Mouse (Mus musculus) MEL (cell line): Measurements from ENCODE around the gene Msi2. TPM values are rescaled to one million over a fixed set of nuclear protein-coding genes. Genes with fewer than 3 reads are reported as not detected.

Experiments
- DNase-seq: peaks from one replicate; pipeline ENCODE4 v3.0.0; 2011; ENCODE audit warnings: low read depth, low spot score
- H3K27ac ChIP-seq: 2 replicates; pipeline ENCODE4 v1.5.1; 2012; ENCODE audit warnings: low read depth, mild to moderate bottlenecking, control low read depth, low read length, moderate library complexity; ENCODE audit not compliant: control insufficient read depth
- H3K27me3 ChIP-seq, 2 experiments: fragments of 150-350 bp in 1 of 2; sonication (generic) in 1 of 2; 2 replicates each; pipeline ENCODE4 v1.6.1; 2012; ENCODE audit warnings: low read length in 2 of 2, mild to moderate bottlenecking in 2 of 2, improper control_type of control experiment in 1 of 2, moderate library complexity in 1 of 2; ENCODE audit not compliant: insufficient read depth in 2 of 2, control insufficient read depth in 1 of 2
- H3K36me3 ChIP-seq, 2 experiments: 2 replicates each; pipeline ENCODE4 v1.6.1; 2012 to 2014; ENCODE audit warnings: low read length in 2 of 2, improper control_type of control experiment in 1 of 2, inconsistent platforms in 1 of 2, mild to moderate bottlenecking in 1 of 2; ENCODE audit not compliant: insufficient read depth in 2 of 2, control insufficient read depth in 1 of 2
- H3K4me1 ChIP-seq, 2 experiments: fragments of 150-350 bp in 1 of 2; sonication (generic) in 1 of 2; 2 replicates each; pipeline ENCODE4 v1.6.1; 2012; ENCODE audit warnings: low read length in 2 of 2, improper control_type of control experiment in 1 of 2, mild to moderate bottlenecking in 1 of 2; ENCODE audit not compliant: insufficient read depth in 2 of 2, control insufficient read depth in 1 of 2
- H3K4me3 ChIP-seq, 2 experiments: fragments of 150-350 bp in 1 of 2; sonication (generic) in 1 of 2; 2 replicates each; pipeline ENCODE4 v1.5.1; 2012; ENCODE audit warnings: low read depth in 2 of 2, low read length in 2 of 2, mild to moderate bottlenecking in 2 of 2, moderate library complexity in 2 of 2, control low read depth in 1 of 2, improper control_type of control experiment in 1 of 2; ENCODE audit not compliant: control insufficient read depth in 1 of 2, insufficient read depth in 1 of 2
- H3K79me2 ChIP-seq: 2 replicates; pipeline ENCODE4 v1.6.1; 2012; ENCODE audit warnings: mild to moderate bottlenecking, low read length, moderate library complexity; ENCODE audit not compliant: control insufficient read depth, poor library complexity, insufficient read depth
- H3K9ac ChIP-seq: 2 replicates; pipeline ENCODE4 v1.6.1; 2012; ENCODE audit warnings: low read depth, mild to moderate bottlenecking, control low read depth, low read length, moderate library complexity; ENCODE audit not compliant: control insufficient read depth, poor library complexity, severe bottlenecking
- H3K9me3 ChIP-seq: fragments of 150-350 bp; sonication (generic); replicated peaks from 2 replicates; pipeline ENCODE4 v1.6.1; 2012; ENCODE audit warnings: mild to moderate bottlenecking, low read length, improper control_type of control experiment, moderate library complexity; ENCODE audit not compliant: insufficient read depth
- BHLHE40 ChIP-seq: IDR thresholded peaks from 2 replicates; pipeline ENCODE4 v1.6.1; 2012; ENCODE audit warnings: low read depth, mild to moderate bottlenecking, inconsistent platforms, low read length, improper control_type of control experiment, borderline replicate concordance
- CHD1 ChIP-seq: IDR thresholded peaks from 2 replicates; pipeline ENCODE4 v1.6.1; 2012; ENCODE audit warnings: low read depth, mild to moderate bottlenecking, inconsistent platforms, low read length, improper control_type of control experiment
- E2F4 ChIP-seq: IDR thresholded peaks from 2 replicates; pipeline ENCODE4 v1.6.1; 2011; ENCODE audit warnings: low read depth, low read length, improper control_type of control experiment, borderline replicate concordance
- ELF1 ChIP-seq: IDR thresholded peaks from 2 replicates; pipeline ENCODE4 v1.6.1; 2014; ENCODE audit warnings: low read depth, mild to moderate bottlenecking, inconsistent platforms, low read length, improper control_type of control experiment, moderate library complexity
- ETS1 ChIP-seq: IDR thresholded peaks from 2 replicates; pipeline ENCODE4 v1.6.1; 2012; ENCODE audit warnings: low read depth, mild to moderate bottlenecking, inconsistent platforms, low read length, improper control_type of control experiment, moderate library complexity
- MAZ ChIP-seq: IDR thresholded peaks from 2 replicates; pipeline ENCODE4 v1.6.1; 2012; ENCODE audit warnings: low read depth, mild to moderate bottlenecking, inconsistent platforms, low read length, improper control_type of control experiment
- MXI1 ChIP-seq: IDR thresholded peaks from 2 replicates; pipeline ENCODE4 v1.6.1; 2011; ENCODE audit warnings: mild to moderate bottlenecking, low read depth, low read length, improper control_type of control experiment
- MYB ChIP-seq: IDR thresholded peaks from 2 replicates; pipeline ENCODE4 v1.6.1; 2011; ENCODE audit warnings: mild to moderate bottlenecking, low read depth, low read length, improper control_type of control experiment
- MYC ChIP-seq: IDR thresholded peaks from 2 replicates; pipeline ENCODE4 v1.6.1; 2011; ENCODE audit warnings: low read depth, mild to moderate bottlenecking, low read length, improper control_type of control experiment, moderate library complexity
- NELFE ChIP-seq: IDR thresholded peaks from 2 replicates; pipeline ENCODE4 v1.6.1; 2011; ENCODE audit warnings: low read depth, low read length, improper control_type of control experiment
- NRF1 ChIP-seq: IDR thresholded peaks from 2 replicates; pipeline ENCODE4 v1.6.1; 2014; ENCODE audit warnings: low read depth, mild to moderate bottlenecking, inconsistent platforms, low read length, improper control_type of control experiment, moderate library complexity; ENCODE audit not compliant: poor library complexity, insufficient read depth, severe bottlenecking
- POLR2AphosphoS2 ChIP-seq: IDR thresholded peaks from 2 replicates; pipeline ENCODE4 v1.6.1; 2011; ENCODE audit warnings: low read length, improper control_type of control experiment
- RAD21 ChIP-seq: IDR thresholded peaks from 2 replicates; pipeline ENCODE4 v1.6.1; 2011; ENCODE audit warnings: mild to moderate bottlenecking, low read depth, low read length, improper control_type of control experiment
- SIN3A ChIP-seq: IDR thresholded peaks from 2 replicates; pipeline ENCODE4 v1.6.1; 2012; ENCODE audit warnings: low read length, improper control_type of control experiment, inconsistent platforms
- ZKSCAN1 ChIP-seq: IDR thresholded peaks from 2 replicates; pipeline ENCODE4 v1.6.1; 2012; ENCODE audit warnings: low read depth, mild to moderate bottlenecking, inconsistent platforms, low read length, improper control_type of control experiment, moderate library complexity
- ZMIZ1 ChIP-seq: IDR thresholded peaks from 2 replicates; pipeline ENCODE4 v1.6.1; 2012; ENCODE audit warnings: low read depth, mild to moderate bottlenecking, inconsistent platforms, low read length, improper control_type of control experiment, moderate library complexity
- ZNF384 ChIP-seq: IDR thresholded peaks from 2 replicates; pipeline ENCODE4 v1.6.1; 2012; ENCODE audit warnings: low read depth, mild to moderate bottlenecking, inconsistent platforms, low read length, improper control_type of control experiment
- polyA plus RNA-seq, 2 experiments: library from polyadenylated mRNA; stranded (reverse) in 1 of 2; unstranded in 1 of 2; fragments of >175 nt in 1 of 2; fragments of >200 nt in 1 of 2; gene quantifications; 2 replicates each; pipeline versions ENCODE4 v1.2.1 to v1.2.4; 2012; ENCODE audit warnings: low replicate concordance in 2 of 2, low read depth in 1 of 2; ENCODE audit not compliant: insufficient read length in 2 of 2, insufficient read depth in 1 of 2, missing spikeins in 1 of 2
- total RNA-seq: library from RNA; depleted of rRNA; stranded (reverse); fragments of 300-350 nt; gene quantifications from 2 replicates; pipeline ENCODE4 v1.2.3, GENCODE M21; 2012

The Msi2 gene
- total and polyA plus RNA-seq, 3 experiments: 16.2 to 29.7 TPM; not detected in 1

DNA sequence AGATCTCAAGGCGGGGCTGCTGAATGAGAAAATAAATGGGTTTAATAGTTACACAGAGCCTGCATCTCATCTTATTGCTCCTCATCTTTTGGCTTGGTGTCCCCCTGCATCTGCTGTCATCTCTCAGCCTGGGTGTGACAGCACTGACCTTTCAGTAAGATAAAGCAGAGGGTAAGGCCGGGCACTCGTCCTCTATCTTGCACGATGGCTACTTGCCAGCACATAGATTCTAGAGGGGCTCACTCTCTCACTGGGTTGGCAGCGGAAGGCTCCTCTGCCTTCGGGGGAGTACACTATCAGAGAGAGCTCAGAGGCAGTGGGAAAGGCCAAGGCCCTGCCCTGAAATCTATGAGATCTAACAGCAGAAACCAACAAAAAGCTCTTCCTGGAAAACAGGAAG, 403.8 kb downstream of the Msi2 start:
- H3K79me2 ChIP-seq: no peaks in the 10 kb centered on the region
- no peaks in the 10 kb centered on the region for H3K9me3 ChIP-seq
- peaks cover 0 to 2% of the 10 kb centered on the region in 2 experiments; a peak in 1 of 4 replicates for H3K27me3 ChIP-seq
- no peaks in the 10 kb centered on the region for H3K36me3 ChIP-seq
- H3K4me3 ChIP-seq: no peak overlapping the region
- H3K9ac ChIP-seq: no peak overlapping the region
- H3K27ac ChIP-seq: no peak overlapping the region
- no peak for TF ChIP-seq SIN3A
- no peak for TF ChIP-seq ELF1
- TF ChIP-seq CHD1: no peak
- TF ChIP-seq NELFE: no peak
- TF ChIP-seq RAD21: no peak
- no peak for TF ChIP-seq NRF1
- TF ChIP-seq E2F4: no peak
- no peak for TF ChIP-seq ZKSCAN1
- no peak for TF ChIP-seq MAZ
- H3K4me1 ChIP-seq: no peaks in the 10 kb centered on the region
- DNase-seq: no peak

DNA sequence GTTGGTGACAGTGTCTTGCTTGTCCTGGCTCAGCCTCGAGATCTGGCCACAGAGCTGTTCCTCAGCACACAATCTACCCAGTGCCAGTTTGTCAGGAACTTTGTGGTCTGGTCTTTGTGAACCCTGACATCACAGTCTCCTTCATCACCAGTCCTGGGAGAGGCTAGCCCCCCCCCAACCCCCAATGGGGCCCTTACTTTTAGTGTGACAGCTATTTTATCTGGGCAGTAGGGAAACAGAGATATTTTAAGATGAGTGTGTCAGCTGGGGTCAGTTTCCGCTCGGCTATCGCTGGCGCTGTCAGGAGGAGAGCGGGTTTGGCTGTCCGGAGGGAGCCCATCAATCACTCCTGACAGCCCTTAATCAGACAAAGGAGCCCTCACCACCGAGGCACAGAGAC, 404.8 kb downstream of the Msi2 start:
- no peak overlapping the region for H3K27ac ChIP-seq
- peaks cover 0 to 2% of the 10 kb centered on the region in 2 experiments; a peak in 1 of 4 replicates for H3K27me3 ChIP-seq
- TF ChIP-seq SIN3A: no peak
- no peak for TF ChIP-seq MXI1
- TF ChIP-seq, all 39 proteins: peak for 0
- DNase-seq: no peak
- Histone ChIP-seq H3K9ac (no peak overlapping the region), H3K4me3 (no peak overlapping the region), H3K4me1 (no peaks in the 10 kb centered on the region), H3K79me2 (no peaks in the 10 kb centered on the region), H3K9me3 (no peaks in the 10 kb centered on the region), H3K36me3 (no peaks in the 10 kb centered on the region)

DNA sequence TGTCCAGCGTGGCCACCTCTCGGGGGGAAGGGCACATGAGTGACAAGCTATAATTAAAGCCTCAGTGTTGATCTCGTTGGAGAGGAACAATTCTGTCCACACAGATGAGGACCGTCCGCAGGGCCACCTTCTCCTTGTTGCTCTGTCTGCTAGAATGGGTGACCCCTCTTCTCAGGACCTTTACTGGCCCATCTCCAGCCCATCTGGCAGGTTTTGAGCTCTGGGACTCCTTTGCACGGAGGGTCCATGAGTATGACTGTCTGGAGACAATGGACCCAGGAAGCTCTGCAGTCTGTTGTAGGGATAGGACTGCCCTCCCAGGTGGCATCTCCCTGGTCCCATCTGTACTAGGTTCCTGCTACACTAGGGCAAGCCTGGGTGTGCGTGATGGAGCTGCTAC, 406.7 kb downstream of the Msi2 start:
- Histone ChIP-seq H3K79me2 (no peaks in the 10 kb centered on the region), H3K9ac (no peak overlapping the region), H3K9me3 (no peaks in the 10 kb centered on the region), H3K4me3 (no peak overlapping the region), H3K4me1 (peaks cover 0 to 10% of the 10 kb centered on the region in 2 experiments; a peak in 2 of 4 replicates), H3K36me3 (peaks cover 0 to 4% of the 10 kb centered on the region in 2 experiments; a peak in 2 of 4 replicates), H3K27ac (no peak overlapping the region), H3K27me3 (no peaks in the 10 kb centered on the region; a peak in 1 of 4 replicates)
- no peak for TF ChIP-seq MYB
- no peak for TF ChIP-seq POLR2AphosphoS2
- TF ChIP-seq ETS1: no peak
- TF ChIP-seq MYC: no peak
- no peak for TF ChIP-seq ZMIZ1
- TF ChIP-seq ZNF384: no peak
- TF ChIP-seq BHLHE40: no peak
- no peak for TF ChIP-seq ELF1
- TF ChIP-seq SIN3A: no peak
- no peak for DNase-seq
